Mouse (Mus musculus) midbrain, embryonic 10.5 days (tissue): ENCODE results near the gene Vasp. TPM values are rescaled to one million over a fixed set of nuclear protein-coding genes. Genes with fewer than 3 reads are reported as not detected.

Experiments used
- DNase-seq: peaks from one replicate; pipeline ENCODE4 v3.0.0-alpha.2; 2017; ENCODE audit warnings: low spot score
- H3K27ac ChIP-seq: fragments of 300-500 bp; sonication (generic); replicated peaks from 2 replicates; pipeline ENCODE4 v1.5.1; 2016; ENCODE audit warnings: mild to moderate bottlenecking
- H3K27me3 ChIP-seq: fragments of 300-500 bp; sonication (generic); 2 replicates; pipeline ENCODE4 v1.6.1; 2016; ENCODE audit warnings: low read depth, mild to moderate bottlenecking; ENCODE audit not compliant: poor library complexity, severe bottlenecking
- H3K36me3 ChIP-seq: fragments of 300-500 bp; sonication (generic); 2 replicates; pipeline ENCODE4 v1.6.1; 2016; ENCODE audit warnings: mild to moderate bottlenecking, moderate library complexity
- H3K4me1 ChIP-seq: fragments of 300-500 bp; sonication (generic); 2 replicates; pipeline ENCODE4 v1.6.1; 2016
- H3K4me3 ChIP-seq: fragments of 300-500 bp; sonication (generic); 2 replicates; pipeline ENCODE4 v1.5.1; 2016; ENCODE audit warnings: mild to moderate bottlenecking, moderate library complexity
- H3K9me3 ChIP-seq: fragments of 300-500 bp; sonication (generic); replicated peaks from 2 replicates; pipeline ENCODE4 v1.6.1; 2016; ENCODE audit warnings: mild to moderate bottlenecking
- WGBS: fragments of 180-500 bp; shearing (Covaris S2); methylation state at CpG from one replicate; pipeline ENCODE4 v1.1.7; 2016; 5-methylcytosine and 5-hydroxymethylcytosine counted together
- polyA plus RNA-seq: library from polyadenylated mRNA; unstranded; fragments of >200 nt; fragmentation: Nextera tagmentation; extraction: Ambion mirVana; gene quantifications from 2 replicates; pipeline ENCODE4 v1.2.1, GENCODE M21; 2016

The Vasp gene
- polyA plus RNA-seq, 1 experiment from 2014 or later, result 52.7 TPM

DNA sequence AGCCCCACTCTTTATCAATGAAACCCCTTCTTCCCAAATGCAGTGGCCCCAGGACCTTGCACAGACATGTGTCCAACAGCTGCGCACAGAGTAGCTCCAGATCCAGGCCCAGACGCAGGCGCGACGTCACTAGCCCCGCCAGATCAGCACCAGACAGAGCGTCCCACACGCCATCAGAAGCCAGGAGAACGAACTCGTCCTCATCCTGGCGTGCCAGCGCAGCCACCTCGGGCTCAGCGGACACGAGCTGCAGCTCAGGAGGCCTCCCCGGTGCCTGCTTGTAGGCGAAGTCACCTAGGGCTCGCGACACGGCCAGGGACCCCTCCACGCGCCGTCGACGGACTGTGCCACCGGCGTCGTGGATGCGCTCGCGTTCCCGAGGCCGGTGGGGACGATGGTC lies 7.4 kb upstream of the Vasp start:
- Histone ChIP-seq H3K4me1 (peaks cover 29% of the 10 kb centered on the region), H3K9me3 (no peaks in the 10 kb centered on the region), H3K27me3 (peaks cover 56% of the 10 kb centered on the region), H3K36me3 (no peaks in the 10 kb centered on the region), H3K4me3 (peak overlapping the region; percentile 51), H3K27ac (no peak overlapping the region; the same call in 1 of the 2 replicates)
- peak; percentile 24 for DNase-seq
- 3% methylated on average over 34 of the region's 34 CpGs for WGBS

DNA sequence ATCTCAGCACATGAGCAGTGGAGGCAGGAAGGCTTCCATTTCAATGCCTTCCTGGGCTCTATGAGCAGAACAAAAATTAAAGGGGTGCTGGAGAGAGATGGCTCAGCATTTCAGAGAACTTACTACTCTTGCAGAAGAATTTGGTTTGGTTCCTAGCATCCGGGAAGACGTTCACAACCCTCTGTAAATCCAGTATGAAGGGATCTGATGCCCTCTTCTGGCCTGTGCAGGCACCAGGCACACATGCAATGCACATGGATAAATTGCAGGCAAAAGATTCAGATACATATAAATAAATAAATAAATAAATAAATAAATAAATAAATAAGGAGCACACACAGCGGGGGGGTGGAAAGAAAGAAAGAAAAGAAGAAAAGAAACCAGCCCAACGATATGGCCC lies 4.6 kb upstream of the Vasp start:
- no peak overlapping the region for H3K27ac ChIP-seq
- WGBS, result 57% methylated on average over 4 of the region's 4 CpGs
- no peaks in the 10 kb centered on the region for H3K9me3 ChIP-seq
- H3K27me3 ChIP-seq, result peaks cover 46% of the 10 kb centered on the region
- no peak overlapping the region for H3K4me3 ChIP-seq
- H3K4me1 ChIP-seq, result peaks cover 20% of the 10 kb centered on the region
- H3K36me3 ChIP-seq, result no peaks in the 10 kb centered on the region
- DNase-seq, result no peak

DNA sequence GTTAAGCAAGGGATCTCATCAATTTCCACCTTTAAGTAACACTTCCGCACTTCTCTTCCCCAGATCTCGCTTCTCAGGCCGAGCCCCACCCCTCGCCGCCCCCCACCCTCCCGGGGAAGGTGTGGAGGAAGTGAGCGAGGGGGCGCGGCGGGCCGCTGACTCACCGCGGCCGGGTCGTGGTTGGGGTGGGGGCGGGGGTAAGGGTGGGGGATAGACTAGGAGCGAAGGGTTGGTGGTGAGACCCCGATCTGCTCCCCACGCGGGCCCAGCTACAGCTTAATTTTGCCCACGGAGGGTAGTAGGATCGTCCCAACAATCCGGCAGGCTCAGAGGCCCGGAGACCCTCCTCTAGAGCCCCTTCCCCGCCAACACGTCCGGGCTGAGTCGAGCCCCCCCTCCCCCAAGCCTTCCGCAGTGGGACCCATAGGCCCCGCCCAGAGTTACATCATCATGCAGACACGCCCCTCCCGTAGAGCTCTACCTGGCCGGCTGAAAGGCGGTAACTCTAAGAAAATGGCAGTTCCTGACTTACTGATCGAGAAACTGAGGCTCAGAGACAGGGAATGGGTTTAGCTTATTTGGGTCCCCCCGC lies 652 bp upstream of the Vasp start:
- under 1% methylated on average over 36 of the region's 36 CpGs for WGBS
- Histone ChIP-seq H3K36me3 (peaks cover 9% of the 10 kb centered on the region), H3K4me3 (peak overlapping the region; percentile 99), H3K27ac (peak overlapping the region; percentile 93), H3K9me3 (no peaks in the 10 kb centered on the region), H3K4me1 (peaks cover 33% of the 10 kb centered on the region), H3K27me3 (peaks cover 6% of the 10 kb centered on the region)
- DNase-seq, result peak; percentile 80

DNA sequence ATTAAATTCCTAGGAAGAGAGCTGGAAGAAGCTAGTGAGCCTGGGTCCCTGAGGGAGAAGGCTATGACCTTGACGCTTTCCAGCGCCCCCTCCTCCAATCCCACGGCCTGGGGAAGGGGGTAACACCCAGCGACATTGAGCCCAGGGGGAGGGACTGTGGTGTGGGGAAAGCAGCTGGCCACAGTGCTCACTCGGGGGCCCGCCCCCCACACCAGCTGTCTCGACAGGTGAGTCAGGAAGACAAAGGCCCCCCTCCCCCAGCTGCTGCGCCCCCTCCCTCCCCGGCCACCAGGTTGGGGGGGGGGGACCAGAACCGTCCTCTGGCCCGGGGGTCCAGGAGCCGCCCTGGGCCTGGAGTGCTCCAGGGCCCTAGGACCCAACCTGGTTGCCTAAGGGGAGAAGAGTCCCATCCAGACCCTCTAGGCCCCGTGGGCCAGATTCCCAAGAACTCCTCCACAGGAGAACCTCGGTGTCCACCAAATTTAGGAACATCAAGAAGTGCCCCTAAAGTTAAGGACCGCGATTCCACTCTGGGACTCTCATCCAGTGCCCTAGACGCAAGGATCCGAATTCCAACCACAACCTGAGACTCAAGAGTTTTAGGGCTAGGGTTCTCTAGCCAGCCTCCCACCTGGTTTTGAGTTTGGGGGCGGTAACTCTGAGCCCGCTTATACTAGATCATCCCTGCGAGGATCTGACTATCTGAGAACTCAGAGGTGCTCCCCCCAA lies 944 bp downstream of the Vasp start:
- peaks cover 42% of the 10 kb centered on the region for H3K4me1 ChIP-seq
- under 1% methylated on average over 20 of the region's 21 CpGs for WGBS
- H3K27me3 ChIP-seq, result no peaks in the 10 kb centered on the region
- DNase-seq, result peak; percentile 21
- peak overlapping the region; percentile 93 for H3K27ac ChIP-seq
- H3K36me3 ChIP-seq, result peaks cover 16% of the 10 kb centered on the region
- H3K9me3 ChIP-seq, result no peaks in the 10 kb centered on the region
- H3K4me3 ChIP-seq, result peak overlapping the region; percentile 99

DNA sequence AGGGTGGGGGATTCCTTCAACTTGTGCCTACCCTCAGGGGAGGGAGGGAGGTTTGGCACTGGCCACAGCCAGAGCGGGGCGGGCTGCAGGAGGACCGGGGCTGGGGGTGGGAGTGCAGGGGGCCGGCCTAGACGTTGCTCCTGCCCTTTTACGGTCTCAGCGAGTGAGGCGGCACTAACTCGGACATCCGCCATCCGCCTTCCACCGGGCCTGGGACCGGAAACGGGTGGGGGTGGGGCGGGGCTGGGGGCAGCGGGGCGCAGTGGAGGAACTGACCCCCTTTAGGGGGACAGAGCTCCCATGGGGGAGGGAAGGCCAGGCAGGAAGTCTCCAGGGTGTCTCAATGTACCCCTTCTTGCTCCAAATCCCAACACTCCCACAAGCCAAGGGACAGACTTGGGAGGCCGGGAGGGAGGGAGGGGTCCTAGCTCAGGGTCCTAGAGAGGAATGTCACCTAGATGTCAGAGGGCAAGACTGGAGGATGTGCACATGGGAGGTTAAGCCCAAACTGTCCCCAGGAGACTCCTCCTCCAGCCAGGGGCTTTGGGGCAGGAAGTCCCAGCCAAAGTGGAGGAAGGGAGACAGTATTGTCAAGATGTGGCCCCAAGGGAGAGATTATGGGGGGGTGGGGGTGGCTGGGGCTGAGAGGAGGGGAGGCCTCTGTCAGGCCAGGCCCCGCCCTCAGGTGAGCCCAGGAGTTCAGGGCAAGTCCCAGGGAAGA lies 1.7 kb downstream of the Vasp start:
- peaks cover 22% of the 10 kb centered on the region for H3K36me3 ChIP-seq
- peak; percentile 66 for DNase-seq
- no peaks in the 10 kb centered on the region for H3K27me3 ChIP-seq
- peak overlapping the region; percentile 99 for H3K4me3 ChIP-seq
- no peaks in the 10 kb centered on the region for H3K9me3 ChIP-seq
- H3K4me1 ChIP-seq, result peaks cover 42% of the 10 kb centered on the region
- H3K27ac ChIP-seq, result peak overlapping the region; percentile 93
- WGBS, result 2% methylated on average over 19 of the region's 19 CpGs

DNA sequence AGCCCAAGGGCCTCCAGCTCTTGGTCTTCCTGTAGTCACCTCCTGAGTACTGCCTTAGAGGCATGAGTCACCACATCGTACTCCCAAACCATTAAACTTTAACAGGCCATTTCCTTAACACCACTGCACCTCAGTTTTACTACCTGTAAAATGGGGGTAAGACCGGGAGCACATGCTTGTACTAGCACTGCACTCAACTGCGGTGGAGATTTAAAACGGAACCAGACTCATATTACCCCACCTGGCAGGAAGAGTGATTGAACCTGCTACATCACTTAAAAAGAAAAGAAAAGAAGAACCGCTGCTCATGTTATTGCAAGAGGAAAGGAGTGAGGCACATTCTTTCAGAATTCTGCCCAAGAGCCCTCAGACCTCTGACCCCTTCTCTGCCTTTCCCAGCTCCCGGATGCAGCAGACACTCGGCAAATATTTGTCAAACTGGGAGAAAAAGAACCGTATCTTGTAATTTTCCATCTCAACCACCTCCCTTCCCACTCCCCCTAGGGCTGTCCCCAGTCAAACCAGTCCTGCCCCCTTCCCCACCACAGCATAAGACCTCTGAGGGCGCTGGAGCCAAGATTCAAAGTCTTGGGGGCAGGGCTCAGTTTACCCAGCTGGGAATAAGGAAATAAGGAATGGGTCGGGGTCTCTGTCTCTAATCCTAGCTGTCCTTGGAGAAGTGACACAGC lies 2.5 kb downstream of the Vasp start:
- Histone ChIP-seq H3K4me1 (peaks cover 42% of the 10 kb centered on the region), H3K4me3 (peak overlapping the region; percentile 99), H3K9me3 (no peaks in the 10 kb centered on the region), H3K27me3 (no peaks in the 10 kb centered on the region), H3K36me3 (peaks cover 29% of the 10 kb centered on the region), H3K27ac (peak overlapping the region; percentile 93)
- 53% methylated on average over 10 of the region's 10 CpGs for WGBS
- DNase-seq, result no peak

DNA sequence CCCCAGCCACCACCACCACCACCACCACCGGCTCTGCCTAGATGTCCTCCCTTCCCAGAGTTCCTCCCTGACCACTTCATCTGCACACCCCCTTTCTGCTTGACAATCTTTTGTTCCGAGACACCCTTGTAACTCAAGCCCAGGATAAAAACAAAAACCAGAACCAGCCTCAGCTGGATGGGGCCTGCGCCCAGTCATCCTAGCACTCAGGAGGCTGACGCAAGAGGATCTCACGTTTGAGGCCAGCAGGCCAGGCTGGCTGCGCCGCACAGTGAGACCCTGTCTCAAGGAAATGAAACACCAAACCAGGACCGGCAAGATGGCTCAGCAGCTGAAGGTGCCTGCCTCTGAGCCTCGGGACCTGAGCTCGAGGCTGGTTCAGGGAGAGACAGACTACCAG lies 4.6 kb downstream of the Vasp start:
- Histone ChIP-seq H3K4me1 (peaks cover 35% of the 10 kb centered on the region), H3K27ac (no peak overlapping the region), H3K36me3 (peaks cover 50% of the 10 kb centered on the region), H3K4me3 (no peak overlapping the region), H3K9me3 (no peaks in the 10 kb centered on the region), H3K27me3 (no peaks in the 10 kb centered on the region)
- no peak for DNase-seq
- WGBS, result 82% methylated on average over 10 of the region's 10 CpGs

DNA sequence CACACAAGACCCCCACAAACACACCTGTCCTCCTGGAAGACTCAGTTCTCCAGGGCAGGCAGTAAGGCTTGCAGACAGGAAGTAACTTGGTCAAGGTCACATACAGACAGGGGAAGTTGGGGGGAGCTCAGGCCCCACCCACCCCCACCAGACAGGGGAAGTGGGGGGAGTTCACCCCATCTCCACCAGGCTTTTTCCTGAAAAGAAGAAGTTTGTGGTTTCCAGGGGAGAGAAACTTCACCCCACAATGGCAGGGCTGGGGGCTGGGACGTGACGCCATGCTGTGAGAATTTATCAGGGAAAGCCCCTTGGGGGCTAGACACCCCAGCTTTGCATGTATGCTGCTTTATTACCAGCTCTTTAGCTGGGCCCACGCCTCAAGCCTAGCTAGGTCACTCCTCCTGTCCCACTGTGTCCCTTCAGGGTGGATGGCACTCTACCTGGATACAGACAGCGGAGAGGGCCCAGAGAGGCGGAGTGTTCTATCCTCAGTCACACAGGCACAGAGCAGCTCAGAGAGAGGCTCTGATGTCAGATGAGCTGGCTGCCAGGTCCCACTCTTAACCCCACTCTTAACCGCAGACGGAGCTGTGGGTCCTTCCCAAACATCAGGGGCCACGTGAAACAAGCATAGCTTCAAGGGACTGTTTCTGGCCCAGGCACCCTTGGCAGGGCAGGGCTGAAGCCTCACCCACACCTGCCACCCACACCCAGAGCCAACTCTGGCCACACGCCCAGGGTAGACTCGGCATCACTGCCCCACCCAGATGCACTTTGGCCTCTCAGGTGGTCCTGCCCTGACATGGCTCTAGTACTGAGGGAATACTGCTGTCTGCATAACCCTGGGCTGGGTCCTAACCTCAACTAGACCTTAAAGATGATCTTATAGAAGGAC lies 5.4 kb downstream of the Vasp start:
- H3K9me3 ChIP-seq, result no peaks in the 10 kb centered on the region
- no peak for DNase-seq
- H3K4me1 ChIP-seq, result peaks cover 32% of the 10 kb centered on the region
- no peaks in the 10 kb centered on the region for H3K27me3 ChIP-seq
- H3K4me3 ChIP-seq, result 0 out of 2 replicates have a peak overlapping the region, but pooled peaks have one; percentile 0
- H3K27ac ChIP-seq, result no peak overlapping the region
- peaks cover 59% of the 10 kb centered on the region for H3K36me3 ChIP-seq
- WGBS, result 89% methylated on average over 10 of the region's 10 CpGs

DNA sequence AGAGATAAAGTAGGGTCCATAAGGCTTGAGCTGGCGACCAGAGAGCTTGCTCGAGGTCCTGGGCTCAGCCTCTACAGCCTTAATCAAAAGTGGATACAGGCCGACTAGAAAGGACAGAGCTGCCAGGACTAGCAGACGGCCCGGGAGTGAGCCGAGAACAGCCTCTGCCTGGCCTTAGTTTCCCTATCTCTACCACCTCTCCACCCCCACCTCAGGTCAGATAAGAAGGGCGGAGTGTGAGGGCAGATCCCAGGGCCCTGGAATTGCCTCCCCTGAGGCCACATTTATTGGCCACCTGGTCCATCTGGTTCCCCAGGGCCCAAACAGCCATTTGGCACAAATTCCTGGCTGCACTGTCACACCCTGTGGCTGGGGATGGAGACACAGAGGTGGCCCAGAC lies 6.5 kb downstream of the Vasp start:
- H3K4me3 ChIP-seq, result no peak overlapping the region
- H3K9me3 ChIP-seq, result no peaks in the 10 kb centered on the region
- 89% methylated on average over 7 of the region's 7 CpGs for WGBS
- no peak overlapping the region for H3K27ac ChIP-seq
- no peaks in the 10 kb centered on the region for H3K27me3 ChIP-seq
- peaks cover 69% of the 10 kb centered on the region for H3K36me3 ChIP-seq
- peaks cover 22% of the 10 kb centered on the region for H3K4me1 ChIP-seq
- no peak for DNase-seq

DNA sequence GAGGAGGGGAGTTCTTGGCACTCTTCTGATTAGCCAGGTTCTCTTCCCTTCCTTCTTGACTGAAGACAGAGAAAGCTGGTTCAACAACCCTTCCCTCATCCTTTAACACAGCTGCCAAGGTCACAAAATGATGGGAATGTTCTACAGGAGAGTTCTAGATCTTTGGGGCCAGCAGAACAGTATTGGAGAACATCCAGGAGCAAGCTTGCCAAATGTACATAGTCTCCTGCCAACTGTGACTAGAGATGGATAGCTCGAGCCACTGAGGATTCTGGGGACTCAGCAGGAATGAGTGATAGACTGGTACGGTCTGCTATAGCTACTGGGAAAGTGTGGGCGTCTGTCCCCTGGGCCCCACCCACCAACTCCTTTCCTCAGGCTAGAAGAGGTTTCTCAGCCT lies 13.3 kb downstream of the Vasp start:
- Histone ChIP-seq H3K4me1 (peaks cover 7% of the 10 kb centered on the region), H3K9me3 (no peaks in the 10 kb centered on the region), H3K36me3 (peaks cover 86% of the 10 kb centered on the region), H3K27me3 (no peaks in the 10 kb centered on the region), H3K4me3 (no peak overlapping the region), H3K27ac (no peak overlapping the region)
- 91% methylated on average over 3 of the region's 3 CpGs for WGBS
- no peak for DNase-seq

DNA sequence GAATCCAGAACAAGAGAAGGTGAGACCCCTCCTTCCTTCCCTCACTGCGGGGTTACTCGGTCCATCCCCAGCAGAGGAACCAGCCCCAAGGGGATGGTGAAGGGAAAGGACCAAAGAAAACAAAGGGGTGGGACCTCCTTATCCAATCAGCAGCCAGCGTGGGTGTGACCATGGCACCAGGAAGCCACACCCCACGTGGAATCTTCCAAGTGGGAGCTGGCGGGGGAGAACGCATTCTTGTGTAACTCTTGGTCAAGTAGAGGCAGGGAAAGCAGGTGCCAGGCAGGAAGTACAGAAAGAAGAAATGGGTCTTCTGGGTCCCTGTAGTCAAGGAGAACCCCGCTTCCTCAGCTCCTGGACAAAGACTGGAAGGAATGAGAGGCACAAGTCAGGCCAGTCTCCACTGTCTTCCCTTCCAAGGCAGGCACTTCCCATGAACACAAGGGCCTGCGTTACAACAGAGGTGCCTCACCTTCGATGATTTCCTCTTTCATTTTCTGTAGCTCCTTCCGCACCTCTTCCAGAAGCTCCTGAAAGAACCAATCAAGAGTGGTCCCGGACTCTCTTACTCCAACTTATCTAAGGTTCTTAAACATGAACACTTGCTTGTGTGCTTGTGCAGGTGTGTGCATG lies 14.1 kb downstream of the Vasp start:
- 39% methylated on average over 11 of the region's 11 CpGs for WGBS
- no peaks in the 10 kb centered on the region for H3K27me3 ChIP-seq
- no peak overlapping the region for H3K4me3 ChIP-seq
- H3K27ac ChIP-seq, result no peak overlapping the region
- peaks cover 78% of the 10 kb centered on the region for H3K36me3 ChIP-seq
- DNase-seq, result peak; percentile 62
- no peaks in the 10 kb centered on the region for H3K9me3 ChIP-seq
- H3K4me1 ChIP-seq, result peaks cover 7% of the 10 kb centered on the region
